Mouse (Mus musculus) myocyte (in vitro differentiated cells): ENCODE data around the gene Kmt2d. TPM values are rescaled to one million over a fixed set of nuclear protein-coding genes. Genes with fewer than 3 reads are reported as not detected.

ENCODE experiments used
- H3K27me3 ChIP-seq: one replicate; pipeline ENCODE4 v1.6.1; 2011; ENCODE audit not compliant: control insufficient read depth, insufficient read depth, insufficient read length
- H3K36me3 ChIP-seq: one replicate; pipeline ENCODE4 v1.6.1; 2011; ENCODE audit not compliant: control insufficient read depth, insufficient read depth
- H3K4me2 ChIP-seq: one replicate; pipeline ENCODE4 v1.6.1; 2011; ENCODE audit warnings: low read depth, control low read depth
- H3K4me3 ChIP-seq: one replicate; pipeline ENCODE4 v1.5.1; 2011; ENCODE audit warnings: mild to moderate bottlenecking, control low read depth, moderate library complexity
- H3K79me2 ChIP-seq: one replicate; pipeline ENCODE4 v1.6.1; 2011; ENCODE audit not compliant: control insufficient read depth, insufficient read depth
- H3ac ChIP-seq: one replicate; pipeline ENCODE4 v1.6.1; 2011; ENCODE audit not compliant: control insufficient read depth, insufficient read length
- CEBPB ChIP-seq: IDR thresholded peaks from 2 replicates; pipeline ENCODE4 v1.6.1; 2011; ENCODE audit warnings: mild to moderate bottlenecking, moderate library complexity; ENCODE audit not compliant: poor library complexity, insufficient read depth, severe bottlenecking
- E2F4 ChIP-seq: IDR thresholded peaks from one replicate; pipeline ENCODE4 v1.6.1; 2011; ENCODE audit warnings: mild to moderate bottlenecking, control low read depth, moderate library complexity; ENCODE audit not compliant: insufficient read depth
- MAX ChIP-seq: IDR thresholded peaks from one replicate; pipeline ENCODE4 v1.6.1; 2011; ENCODE audit warnings: low read depth, mild to moderate bottlenecking, control low read depth
- MYOD1 ChIP-seq, 3 experiments: IDR thresholded peaks; one replicate each; pipeline ENCODE4 v1.6.1; 2011; ENCODE audit warnings: control low read depth in 2 of 3, low read depth in 2 of 3, mild to moderate bottlenecking in 2 of 3, moderate library complexity in 1 of 3; ENCODE audit not compliant: insufficient read length in 2 of 3, control insufficient read depth in 1 of 3
- MYOG ChIP-seq, 3 experiments: IDR thresholded peaks; one replicate each; pipeline ENCODE4 v1.6.1; 2011; ENCODE audit warnings: control low read depth in 2 of 3, low read depth in 2 of 3, mild to moderate bottlenecking in 2 of 3; ENCODE audit not compliant: insufficient read length in 2 of 3, control insufficient read depth in 1 of 3, insufficient read depth in 1 of 3
- POLR2A ChIP-seq: IDR thresholded peaks from one replicate; pipeline ENCODE4 v1.6.1; 2011; ENCODE audit warnings: low read depth, mild to moderate bottlenecking, control low read depth, moderate library complexity; ENCODE audit not compliant: insufficient read length
- POLR2AphosphoS2 ChIP-seq: IDR thresholded peaks from one replicate; pipeline ENCODE4 v1.6.1; 2011; ENCODE audit warnings: low read depth, control low read depth; ENCODE audit not compliant: insufficient read length
- REST ChIP-seq: IDR thresholded peaks from one replicate; pipeline ENCODE4 v1.6.1; 2011; ENCODE audit warnings: mild to moderate bottlenecking, control low read depth, moderate library complexity; ENCODE audit not compliant: insufficient read depth, insufficient read length
- SRF ChIP-seq: IDR thresholded peaks from one replicate; pipeline ENCODE4 v1.6.1; 2011; ENCODE audit warnings: low read depth; ENCODE audit not compliant: control insufficient read depth, insufficient read length
- TCF12 ChIP-seq: IDR thresholded peaks from one replicate; pipeline ENCODE4 v1.6.1; 2011; ENCODE audit warnings: mild to moderate bottlenecking, control low read depth; ENCODE audit not compliant: poor library complexity, insufficient read depth, severe bottlenecking
- TCF3 ChIP-seq: IDR thresholded peaks from one replicate; pipeline ENCODE4 v1.6.1; 2011; ENCODE audit warnings: low read depth, control low read depth; ENCODE audit not compliant: insufficient read length
- USF1 ChIP-seq: IDR thresholded peaks from one replicate; pipeline ENCODE4 v1.6.1; 2011; ENCODE audit warnings: low read depth, mild to moderate bottlenecking, control low read depth, moderate library complexity
- polyA plus RNA-seq: library from polyadenylated mRNA; unstranded; fragments of >200 nt; fragmentation: generic; extraction: Trizol; gene quantifications from one replicate; pipeline ENCODE4 v1.2.1, GENCODE M21; 2012; ENCODE audit warnings: missing spikeins

Gene Kmt2d
- polyA plus RNA-seq, 1 experiment, result 27.1 TPM

- Histone ChIP-seq H3K4me3 (no peak overlapping the region), H3K27me3 (no peaks in the 10 kb centered on the region), H3K4me2 (no peak overlapping the region), H3K36me3 (peaks cover 49% of the 10 kb centered on the region), H3ac (no peak overlapping the region), H3K79me2 (peaks cover 15% of the 10 kb centered on the region)
- TF ChIP-seq TCF12, result no peak
- TF ChIP-seq POLR2AphosphoS2, result no peak
- no peak for TF ChIP-seq CEBPB
- TF ChIP-seq POLR2A, result no peak
- no peak for TF ChIP-seq USF1
- TF ChIP-seq TCF3, result no peak
- TF ChIP-seq MYOD1 (IDR thresholded peaks at IDR 0.05; ENCODE audit: control insufficient read depth in 1 of 3, insufficient read length in 2 of 3, low read depth in 2 of 3), result no peak
- TF ChIP-seq REST, result no peak
Observed at GRCm38 (mm10) chr15:98834059-98834458, 36.9 kb downstream of the Kmt2d start.

DNA sequence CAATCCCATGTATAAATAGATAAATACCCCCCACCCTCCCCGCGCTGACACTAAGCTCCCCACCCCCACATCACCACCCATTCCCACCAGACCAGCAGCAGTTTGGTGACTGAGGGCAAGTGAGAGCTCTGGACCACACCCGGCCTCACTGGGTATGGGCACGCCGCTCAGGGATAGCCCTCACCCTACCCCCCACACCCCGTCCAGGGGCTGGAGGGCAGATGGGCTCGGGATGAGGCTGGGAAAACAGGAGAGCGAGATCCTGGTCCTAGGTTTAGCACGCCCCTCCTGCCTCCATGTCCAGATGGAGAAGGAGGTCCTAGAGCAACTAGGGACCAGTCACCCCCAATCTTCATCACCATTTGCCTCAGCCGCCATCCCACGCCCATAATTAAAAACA is 37.7 kb downstream of the Kmt2d start:
- H3ac ChIP-seq, result no peak overlapping the region
- H3K4me2 ChIP-seq, result no peak overlapping the region
- no peaks in the 10 kb centered on the region for H3K27me3 ChIP-seq
- peaks cover 23% of the 10 kb centered on the region for H3K79me2 ChIP-seq
- H3K4me3 ChIP-seq, result no peak overlapping the region
- peaks cover 41% of the 10 kb centered on the region for H3K36me3 ChIP-seq
- TF ChIP-seq E2F4 (no peak), MYOG (IDR thresholded peaks at IDR 0.05; ENCODE audit: control insufficient read depth in 1 of 3, insufficient read depth in 1 of 3, insufficient read length in 2 of 3, low read depth in 2 of 3) (no peak), REST (no peak), TCF3 (no peak), SRF (no peak), MYOD1 (IDR thresholded peaks at IDR 0.05; ENCODE audit: control insufficient read depth in 1 of 3, insufficient read length in 2 of 3, low read depth in 2 of 3) (no peak), MAX (no peak), USF1 (no peak), TCF12 (no peak), CEBPB (no peak), POLR2AphosphoS2 (no peak)

- no peak overlapping the region for H3ac ChIP-seq
- TF ChIP-seq SRF (no peak), POLR2AphosphoS2 (no peak), MAX (no peak), CEBPB (no peak), TCF12 (no peak)
- no peaks in the 10 kb centered on the region for H3K27me3 ChIP-seq
- peaks cover 32% of the 10 kb centered on the region for H3K79me2 ChIP-seq
- peaks cover 34% of the 10 kb centered on the region for H3K36me3 ChIP-seq
- peak overlapping the region; percentile 83 for H3K4me3 ChIP-seq
- peak overlapping the region; percentile 98 for H3K4me2 ChIP-seq
Observed at GRCm38 (mm10) chr15:98832161-98833058, 38.6 kb downstream of the Kmt2d start.

GRCm38 (mm10) chr15:98831684-98832035 is 39.3 kb downstream of the Kmt2d start:
- no peak for TF ChIP-seq MAX
- TF ChIP-seq CEBPB, result no peak
- TF ChIP-seq POLR2AphosphoS2, result no peak
- TF ChIP-seq POLR2A, result no peak
- TF ChIP-seq MYOG (IDR thresholded peaks at IDR 0.05; ENCODE audit: control insufficient read depth in 1 of 3, insufficient read depth in 1 of 3, insufficient read length in 2 of 3, low read depth in 2 of 3), result no peak
- TF ChIP-seq TCF12, result no peak
- TF ChIP-seq E2F4, result no peak
- no peak for TF ChIP-seq REST
- TF ChIP-seq TCF3, result no peak
- TF ChIP-seq SRF, result no peak
- no peak for TF ChIP-seq USF1
- no peak for TF ChIP-seq MYOD1 (IDR thresholded peaks at IDR 0.05; ENCODE audit: control insufficient read depth in 1 of 3, insufficient read length in 2 of 3, low read depth in 2 of 3)
- H3K4me2 ChIP-seq, result peak overlapping the region; percentile 98
- H3ac ChIP-seq, result peak overlapping the region; percentile 7
- no peaks in the 10 kb centered on the region for H3K27me3 ChIP-seq
- peaks cover 39% of the 10 kb centered on the region for H3K79me2 ChIP-seq
- H3K36me3 ChIP-seq, result peaks cover 26% of the 10 kb centered on the region
- H3K4me3 ChIP-seq, result peak overlapping the region; percentile 83
